Mouse (Mus musculus) E14TG2a.4 (cell line): Measurements from ENCODE around the gene Wsb2.

Experiments
- CTCF ChIP-seq: conservative IDR thresholded peaks from 2 replicates; pipeline ENCODE4 v1.5.1; 2014; ENCODE audit warnings: low read length
- NANOG ChIP-seq: IDR thresholded peaks from 2 replicates; pipeline ENCODE4 v1.6.1; 2014; ENCODE audit warnings: borderline replicate concordance, low read length, mixed read lengths

- TF ChIP-seq CTCF = no peak
- TF ChIP-seq NANOG = no peak
Measured at GRCm38 (mm10) chr5:117337999-117338398, 19.1 kb upstream of the Wsb2 start.
